In genomic region chr9:29472226-29472625, GRCm38 (mm10) we compare ENCODE assay signal across 19 mouse cellular contexts.
DNase-seq lines count a peak whose midpoint lies in the region; ATAC-seq and TF ChIP-seq lines count a peak whose summit lies in the region.
"Had no signal": no experiment of that assay in that cellular context is flagged by ENCODE, and none has a peak within 500 bp of the region (broad histone marks: within the 10 kb centered on the region; RNA-seq: fewer than 3 reads in every experiment).

No protein-coding gene starts in this region.

- no peak for DNase-seq in frontal cortex, postnatal 10 days (ENCODE audit: low spot score in 2 of 2)
- peak; percentile 39 for DNase-seq in left cerebral cortex, adult 11 months (ENCODE audit: low spot score)
- no peak for DNase-seq in left cerebral cortex, postnatal 10 days (ENCODE audit: extremely low spot score in 1 of 2, low spot score in 2 of 2)
- DNase-seq in layer of hippocampus, postnatal 36 days, result peak; percentile 14 to 20
- no peak for DNase-seq in adrenal gland, adult 18-20 months (ENCODE audit: low spot score in 2 of 2)
- DNase-seq in ovary, postnatal 14 days (ENCODE audit: low spot score), result no peak
- DNase-seq: B cell, adult 2 months; heart, postnatal 10 days; kidney, adult 11 months; liver; thymus, postnatal 36 days had no signal

- TF ChIP-seq CTCF in olfactory bulb, adult 2 months (IDR thresholded peaks at IDR 0.05; ENCODE audit: insufficient read depth, low read depth, low read length), result no peak

- H3K4me3 ChIP-seq in olfactory bulb, adult 2 months (ENCODE audit: insufficient read depth, low read depth, low read length), result no peak overlapping the region
- H3K4me3 ChIP-seq: embryonic facial prominence, embryonic 10.5 days; forebrain, embryonic 12.5 days; midbrain, embryonic 13.5 days; neural tube, embryonic 13.5 days had no signal

- peaks cover 5% of the 10 kb centered on the region for H3K4me1 ChIP-seq in olfactory bulb, adult 2 months (ENCODE audit: control insufficient read depth, insufficient read depth, low read length)
- H3K4me1 ChIP-seq: embryonic facial prominence, embryonic 10.5 days had no signal

- intact Hi-C loops in left cerebral cortex, postnatal 10 days (cut with DNase I), result no loop called here

- 48% methylated on average over 4 of the region's 4 CpGs for WGBS in olfactory bulb, adult 2 months

- no peak for TF ChIP-seq POLR2A in olfactory bulb, adult 2 months (IDR thresholded peaks at IDR 0.05; ENCODE audit: insufficient read depth, low read depth, low read length)

- ATAC-seq in frontal cortex, adult (ENCODE audit: low TSS enrichment), result peak; percentile 92
- ATAC-seq: lung, postnatal 0 days; midbrain, embryonic 13.5 days had no signal

- peak overlapping the region; percentile 49 for H3K27ac ChIP-seq in olfactory bulb, adult 2 months (ENCODE audit: insufficient read depth, low read depth, low read length)
- H3K27ac ChIP-seq: embryonic facial prominence, embryonic 10.5 days; forebrain, embryonic 12.5 days; kidney, postnatal 0 days; midbrain, embryonic 13.5 days; neural tube, embryonic 13.5 days had no signal

Comparison
In these comparisons a context has a peak if more than half of its experiments do, and no peak if none do; other contexts are left out.
1. DNase-seq: peak in left cerebral cortex, adult 11 months (single experiment) and layer of hippocampus, postnatal 36 days (2 of 2); none in frontal cortex, postnatal 10 days (0 of 2), left cerebral cortex, postnatal 10 days (0 of 2), adrenal gland, adult 18-20 months (0 of 2) and ovary, postnatal 14 days (single experiment).